Mouse (Mus musculus): ENCODE measurements around the gene Plbd2.

Plbd2 gene

GRCm38 (mm10) chr5:120476296-120476695 is 27.1 kb downstream of the Plbd2 start, which contains the start of gene Sds:
Gene Sds (plus strand): TSS chr5:120476526.
- no peak for DNase-seq (ENCODE audit: low read depth, low spot score)

- no peak for DNase-seq (ENCODE audit: low read depth, low spot score)
Observed at GRCm38 (mm10) chr5:120475861-120476260, 27.6 kb downstream of the Plbd2 start.

- no peak for DNase-seq (ENCODE audit: low read depth, low spot score)
Observed at GRCm38 (mm10) chr5:120473361-120473760, 30.1 kb downstream of the Plbd2 start.

GRCm38 (mm10) chr5:120472770-120473169 is 30.7 kb downstream of the Plbd2 start, which contains the start of gene Sdsl:
Gene Sdsl (minus strand): TSS chr5:120472810.
- DNase-seq (ENCODE audit: low read depth, low spot score) = no peak

- no peak for DNase-seq (ENCODE audit: low read depth, low spot score)
Observed at GRCm38 (mm10) chr5:120471538-120471937, 31.9 kb downstream of the Plbd2 start.

GRCm38 (mm10) chr5:120468830-120469229 is 34.6 kb downstream of the Plbd2 start:
- DNase-seq (ENCODE audit: low read depth, low spot score) = no peak

- DNase-seq (ENCODE audit: low read depth, low spot score) = no peak
Observed at GRCm38 (mm10) chr5:120468336-120468735, 35.1 kb downstream of the Plbd2 start.

GRCm38 (mm10) chr5:120467026-120467425 is 36.4 kb downstream of the Plbd2 start:
- DNase-seq (ENCODE audit: low read depth, low spot score) = no peak

- DNase-seq (ENCODE audit: low read depth, low spot score) = no peak
Observed at GRCm38 (mm10) chr5:120465860-120466259, 37.6 kb downstream of the Plbd2 start.

GRCm38 (mm10) chr5:120465062-120465461 is 38.4 kb downstream of the Plbd2 start:
- no peak for DNase-seq (ENCODE audit: low read depth, low spot score)

- DNase-seq (ENCODE audit: low read depth, low spot score) = no peak
Observed at GRCm38 (mm10) chr5:120464321-120464720, 39.1 kb downstream of the Plbd2 start.

- DNase-seq (ENCODE audit: low read depth, low spot score) = no peak
Observed at GRCm38 (mm10) chr5:120461902-120462301, 41.5 kb downstream of the Plbd2 start.

- DNase-seq (ENCODE audit: low read depth, low spot score) = no peak
Observed at GRCm38 (mm10) chr5:120459133-120459532, 44.3 kb downstream of the Plbd2 start.

- DNase-seq (ENCODE audit: low read depth, low spot score) = peak; percentile 43
Observed at GRCm38 (mm10) chr5:120457628-120458027, 45.8 kb downstream of the Plbd2 start.

- no peak for DNase-seq (ENCODE audit: low read depth, low spot score)
Observed at GRCm38 (mm10) chr5:120456841-120457554, 46.4 kb downstream of the Plbd2 start.

GRCm38 (mm10) chr5:120456253-120456652 is 47.2 kb downstream of the Plbd2 start:
- no peak for DNase-seq (ENCODE audit: low read depth, low spot score)

- no peak for DNase-seq (ENCODE audit: low read depth, low spot score)
Observed at GRCm38 (mm10) chr5:120454756-120455337, 48.6 kb downstream of the Plbd2 start.

- no peak for DNase-seq (ENCODE audit: low read depth, low spot score)
Observed at GRCm38 (mm10) chr5:120447305-120447704, 56.1 kb downstream of the Plbd2 start.

- peak; percentile 54 for DNase-seq (ENCODE audit: low read depth, low spot score)
Observed at GRCm38 (mm10) chr5:120440733-120441132, 62.7 kb downstream of the Plbd2 start.

- no peak for DNase-seq (ENCODE audit: low read depth, low spot score)
Observed at GRCm38 (mm10) chr5:120439887-120440670, 63.3 kb downstream of the Plbd2 start.

- DNase-seq (ENCODE audit: low read depth, low spot score) = no peak
Observed at GRCm38 (mm10) chr5:120438991-120439710, 64.3 kb downstream of the Plbd2 start.

- no peak for DNase-seq (ENCODE audit: low read depth, low spot score)
Observed at GRCm38 (mm10) chr5:120438469-120438868, 65.0 kb downstream of the Plbd2 start.
